Mouse (Mus musculus): ENCODE measurements around the gene Cnga2.

GRCm38 (mm10) chrX:71972686-71973085 is 19.0 kb upstream of the Cnga2 start, which contains the start of gene Fate1:
- TF ChIP-seq CTCF (IDR thresholded peaks at IDR 0.05; ENCODE audit: extremely low read depth, insufficient read depth, insufficient read length, insufficient replicate concordance) (no peak), POLR2A (IDR thresholded peaks at IDR 0.05; ENCODE audit: low read depth, low read length) (no peak)

All from spleen, adult 2 months (tissue).